Mouse (Mus musculus) embryonic facial prominence, embryonic 10.5 days (tissue): ENCODE results near the gene Bud23. TPM values are rescaled to one million over a fixed set of nuclear protein-coding genes. Genes with fewer than 3 reads are reported as not detected.

Source experiments
- DNase-seq: peaks from one replicate; pipeline ENCODE4 v3.0.0-alpha.2; 2017; ENCODE audit warnings: low spot score
- H3K27ac ChIP-seq: fragments of 300-500 bp; sonication (generic); replicated peaks from 2 replicates; pipeline ENCODE4 v1.5.1; 2016; ENCODE audit warnings: mild to moderate bottlenecking
- H3K27me3 ChIP-seq: fragments of 300-500 bp; sonication (generic); replicated peaks from 2 replicates; pipeline ENCODE4 v1.6.1; 2016; ENCODE audit warnings: low read depth, mild to moderate bottlenecking; ENCODE audit not compliant: poor library complexity, severe bottlenecking
- H3K36me3 ChIP-seq: fragments of 300-500 bp; sonication (generic); replicated peaks from 2 replicates; pipeline ENCODE4 v1.6.1; 2016; ENCODE audit warnings: mild to moderate bottlenecking, moderate library complexity
- H3K4me1 ChIP-seq: fragments of 300-500 bp; sonication (generic); 2 replicates; pipeline ENCODE4 v1.6.1; 2016
- H3K4me3 ChIP-seq: fragments of 300-500 bp; sonication (generic); 2 replicates; pipeline ENCODE4 v1.5.1; 2016; ENCODE audit warnings: mild to moderate bottlenecking, moderate library complexity
- H3K9me3 ChIP-seq: fragments of 300-500 bp; sonication (generic); 2 replicates; pipeline ENCODE4 v1.6.1; 2016; ENCODE audit warnings: mild to moderate bottlenecking
- WGBS: fragments of 180-500 bp; shearing (Covaris S2); methylation state at CpG from one replicate; pipeline ENCODE4 v1.1.7; 2016; 5-methylcytosine and 5-hydroxymethylcytosine counted together
- polyA plus RNA-seq: library from polyadenylated mRNA; unstranded; fragments of >200 nt; fragmentation: Nextera tagmentation; extraction: Ambion mirVana; gene quantifications from 2 replicates; pipeline ENCODE4 v1.2.1, GENCODE M21; 2016

Bud23 gene
- polyA plus RNA-seq, 1 experiment from 2014 or later, result 190 TPM

GRCm38 (mm10) chr5:135079578-135079977 is 14.8 kb upstream of the Bud23 start:
- H3K4me3 ChIP-seq, result no peak overlapping the region
- 94% methylated on average over 2 of the region's 2 CpGs for WGBS
- peaks cover 9% of the 10 kb centered on the region; the same call in 1 of the 2 replicates for H3K27me3 ChIP-seq
- peaks cover 22% of the 10 kb centered on the region for H3K4me1 ChIP-seq
- H3K36me3 ChIP-seq, result peaks cover 19% of the 10 kb centered on the region
- DNase-seq, result no peak
- no peak overlapping the region for H3K27ac ChIP-seq
- H3K9me3 ChIP-seq, result no peaks in the 10 kb centered on the region

GRCm38 (mm10) chr5:135078482-135078810 is 13.7 kb upstream of the Bud23 start:
- peak overlapping the region; percentile 92 for H3K4me3 ChIP-seq
- H3K4me1 ChIP-seq, result peaks cover 32% of the 10 kb centered on the region
- 2% methylated on average over 11 of the region's 11 CpGs for WGBS
- no peaks in the 10 kb centered on the region for H3K9me3 ChIP-seq
- peak overlapping the region; percentile 97 for H3K27ac ChIP-seq
- peaks cover 9% of the 10 kb centered on the region; the same call in 1 of the 2 replicates for H3K27me3 ChIP-seq
- no peak for DNase-seq
- peaks cover 29% of the 10 kb centered on the region for H3K36me3 ChIP-seq

GRCm38 (mm10) chr5:135077564-135078481 is 13.1 kb upstream of the Bud23 start, which contains the start of gene Vps37d:
Vps37d (minus strand) TSS chr5:135078266.
- Histone ChIP-seq H3K9me3 (no peaks in the 10 kb centered on the region), H3K27me3 (peaks cover 9% of the 10 kb centered on the region; the same call in 1 of the 2 replicates), H3K4me1 (peaks cover 39% of the 10 kb centered on the region), H3K27ac (peak within 1 kb of the TSS; percentile 97), H3K36me3 (peaks cover 36% of the 10 kb centered on the region), H3K4me3 (peak within 1 kb of the TSS; percentile 92)
- WGBS, result 2% methylated on average over 82 of the region's 83 CpGs
- DNase-seq, result peak; percentile 95

- H3K9me3 ChIP-seq, result no peaks in the 10 kb centered on the region
- peak overlapping the region; percentile 97 for H3K27ac ChIP-seq
- H3K4me3 ChIP-seq, result peak overlapping the region; percentile 92
- peaks cover 44% of the 10 kb centered on the region for H3K36me3 ChIP-seq
- peak; percentile 65 for DNase-seq
- H3K4me1 ChIP-seq, result peaks cover 42% of the 10 kb centered on the region
- 28% methylated on average over 14 of the region's 14 CpGs for WGBS
- peaks cover 9% of the 10 kb centered on the region; the same call in 1 of the 2 replicates for H3K27me3 ChIP-seq
Observed at GRCm38 (mm10) chr5:135076931-135077505, 12.3 kb upstream of the Bud23 start.

GRCm38 (mm10) chr5:135076368-135076767 is 11.6 kb upstream of the Bud23 start:
- H3K27ac ChIP-seq, result peak overlapping the region; percentile 97
- peak overlapping the region; percentile 92 for H3K4me3 ChIP-seq
- WGBS, result 88% methylated on average over 14 of the region's 14 CpGs
- DNase-seq, result no peak
- no peaks in the 10 kb centered on the region for H3K9me3 ChIP-seq
- peaks cover 42% of the 10 kb centered on the region for H3K4me1 ChIP-seq
- peaks cover 47% of the 10 kb centered on the region for H3K36me3 ChIP-seq
- H3K27me3 ChIP-seq, result peaks cover 9% of the 10 kb centered on the region; the same call in 1 of the 2 replicates

GRCm38 (mm10) chr5:135075655-135076054 is 10.9 kb upstream of the Bud23 start:
- H3K4me3 ChIP-seq, result no peak overlapping the region
- H3K4me1 ChIP-seq, result peaks cover 42% of the 10 kb centered on the region
- H3K36me3 ChIP-seq, result peaks cover 49% of the 10 kb centered on the region
- no peak overlapping the region for H3K27ac ChIP-seq
- no peak for DNase-seq
- peaks cover 9% of the 10 kb centered on the region; the same call in 1 of the 2 replicates for H3K27me3 ChIP-seq
- WGBS, result 67% methylated on average over 4 of the region's 4 CpGs
- H3K9me3 ChIP-seq, result no peaks in the 10 kb centered on the region

GRCm38 (mm10) chr5:135073349-135074150 is 8.8 kb upstream of the Bud23 start:
- peak; percentile 21 for DNase-seq
- no peaks in the 10 kb centered on the region for H3K27me3 ChIP-seq
- peaks cover 40% of the 10 kb centered on the region for H3K4me1 ChIP-seq
- peak overlapping the region; percentile 34 for H3K4me3 ChIP-seq
- H3K9me3 ChIP-seq, result peaks cover under 1% of the 10 kb centered on the region; the same call in 1 of the 2 replicates
- 22% methylated on average over 26 of the region's 26 CpGs for WGBS
- H3K36me3 ChIP-seq, result peaks cover 52% of the 10 kb centered on the region
- peak overlapping the region; percentile 72 for H3K27ac ChIP-seq

- Histone ChIP-seq H3K27me3 (no peaks in the 10 kb centered on the region), H3K9me3 (peaks cover 8% of the 10 kb centered on the region; the same call in 1 of the 2 replicates), H3K4me3 (peak overlapping the region; percentile 34; the same call in 1 of the 2 replicates), H3K36me3 (peaks cover 60% of the 10 kb centered on the region), H3K4me1 (peaks cover 36% of the 10 kb centered on the region), H3K27ac (no peak overlapping the region)
- no peak for DNase-seq
- 59% methylated on average over 6 of the region's 6 CpGs for WGBS
Observed at GRCm38 (mm10) chr5:135072720-135073119, 8.0 kb upstream of the Bud23 start.

- WGBS, result 92% methylated on average over 2 of the region's 2 CpGs
- H3K9me3 ChIP-seq, result peaks cover 8% of the 10 kb centered on the region; the same call in 1 of the 2 replicates
- H3K27me3 ChIP-seq, result no peaks in the 10 kb centered on the region
- no peak overlapping the region for H3K27ac ChIP-seq
- H3K4me3 ChIP-seq, result no peak overlapping the region
- no peak for DNase-seq
- H3K4me1 ChIP-seq, result peaks cover 32% of the 10 kb centered on the region
- peaks cover 67% of the 10 kb centered on the region for H3K36me3 ChIP-seq
Observed at GRCm38 (mm10) chr5:135072061-135072460, 7.3 kb upstream of the Bud23 start.

GRCm38 (mm10) chr5:135070448-135070847 is 5.7 kb upstream of the Bud23 start:
- DNase-seq, result no peak
- Histone ChIP-seq H3K27ac (no peak overlapping the region), H3K9me3 (peaks cover 8% of the 10 kb centered on the region; the same call in 1 of the 2 replicates), H3K27me3 (no peaks in the 10 kb centered on the region), H3K36me3 (peaks cover 72% of the 10 kb centered on the region), H3K4me1 (peaks cover 27% of the 10 kb centered on the region), H3K4me3 (no peak overlapping the region)
- 90% methylated on average over 3 of the region's 3 CpGs for WGBS

GRCm38 (mm10) chr5:135066008-135066407 is 1.2 kb upstream of the Bud23 start:
- peaks cover 52% of the 10 kb centered on the region for H3K36me3 ChIP-seq
- 0 out of 2 replicates have a peak overlapping the region, but pooled peaks have one; percentile 0 for H3K4me3 ChIP-seq
- 96% methylated on average over 3 of the region's 3 CpGs for WGBS
- peaks cover 24% of the 10 kb centered on the region for H3K4me1 ChIP-seq
- no peaks in the 10 kb centered on the region for H3K27me3 ChIP-seq
- no peak overlapping the region for H3K27ac ChIP-seq
- DNase-seq, result no peak
- H3K9me3 ChIP-seq, result peaks cover 8% of the 10 kb centered on the region; the same call in 1 of the 2 replicates

- WGBS, result under 1% methylated on average over 40 of the region's 40 CpGs
- Histone ChIP-seq H3K9me3 (peaks cover 8% of the 10 kb centered on the region; the same call in 1 of the 2 replicates), H3K4me3 (peak overlapping the region; percentile 85), H3K36me3 (peaks cover 64% of the 10 kb centered on the region), H3K27me3 (no peaks in the 10 kb centered on the region), H3K4me1 (peaks cover 24% of the 10 kb centered on the region), H3K27ac (peak overlapping the region; percentile 84)
- no peak for DNase-seq
Observed at GRCm38 (mm10) chr5:135064382-135064766, 385 bp downstream of the Bud23 start.
